Mouse (Mus musculus): Measurements from ENCODE around the gene Rpa3. TPM values are rescaled to one million over a fixed set of nuclear protein-coding genes. Genes with fewer than 3 reads are reported as not detected.

Rpa3 gene
- total and polyA plus RNA-seq, 2 experiments from 2014 or later = 20.8 to 22.3 TPM

DNA sequence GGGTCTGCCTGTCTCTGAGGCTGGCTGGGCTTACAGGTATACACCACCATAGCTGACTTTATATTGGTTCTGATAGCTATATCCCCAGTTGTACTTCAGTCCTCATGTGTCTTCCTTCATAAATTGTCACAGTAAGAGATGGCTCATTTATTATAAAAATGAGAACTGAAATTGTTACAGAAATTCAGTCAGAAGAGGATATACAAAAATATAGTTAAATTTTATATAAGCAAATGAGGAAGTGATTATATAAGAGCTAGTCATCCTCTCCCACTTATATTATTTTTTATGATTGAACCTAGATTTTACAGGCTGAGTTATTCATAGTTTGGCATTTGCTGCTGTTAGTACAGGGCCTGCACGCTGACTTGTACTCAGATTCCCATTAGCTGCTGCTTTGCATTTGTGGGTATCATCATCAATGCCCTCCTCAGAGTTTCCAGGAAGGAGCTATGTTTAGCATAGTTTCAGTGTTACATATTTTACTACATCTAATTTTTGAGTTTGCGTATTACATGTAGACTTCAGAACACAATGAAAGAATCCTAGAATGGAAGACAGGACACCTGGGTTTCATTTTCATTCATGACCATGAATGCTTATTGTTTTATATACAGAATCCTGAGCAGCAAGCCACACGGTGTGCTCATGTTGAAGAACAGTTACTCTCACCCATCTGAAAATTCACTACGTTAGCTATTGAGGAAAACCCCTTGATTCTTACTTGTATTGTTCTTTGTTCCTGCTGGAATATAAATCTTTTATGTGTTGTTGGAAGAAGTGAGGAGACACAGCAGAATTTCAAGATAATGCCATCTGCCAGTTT lies 30.0 kb upstream of the Rpa3 start:
- DNase-seq (ENCODE audit: low spot score) (no peak), ATAC-seq (ENCODE audit: low FRiP score) (no peak)
- H3K4me3 ChIP-seq (ENCODE audit: low read depth, low read length) = no peak overlapping the region
- no peaks in the 10 kb centered on the region for H3K36me3 ChIP-seq (ENCODE audit: insufficient read depth, low read length)
- H3K9ac ChIP-seq (replicated peaks; ENCODE audit: low read length, poor library complexity, severe bottlenecking) = no peak overlapping the region
- no peak for TF ChIP-seq CTCF (IDR thresholded peaks at IDR 0.05)
- WGBS = 71% methylated on average over 4 of the region's 4 CpGs
- no peaks in the 10 kb centered on the region for H3K9me3 ChIP-seq (ENCODE audit: low read length)
- H3K27ac ChIP-seq (ENCODE audit: low read depth, low read length) = no peak overlapping the region
- H3K4me1 ChIP-seq (ENCODE audit: insufficient read depth, low read length) = no peaks in the 10 kb centered on the region
- no peak overlapping the region for H3K4me2 ChIP-seq (ENCODE audit: low read depth, low read length, poor library complexity, severe bottlenecking)
- H3K27me3 ChIP-seq (ENCODE audit: insufficient read depth, low read length) = no peaks in the 10 kb centered on the region

GRCm38 (mm10) chr6:8286146-8286545 lies 27.2 kb upstream of the Rpa3 start:
- H3K27me3 ChIP-seq (ENCODE audit: insufficient read depth, low read length) = no peaks in the 10 kb centered on the region
- H3K4me3 ChIP-seq (ENCODE audit: low read depth, low read length) = no peak overlapping the region
- no peaks in the 10 kb centered on the region for H3K4me1 ChIP-seq (ENCODE audit: insufficient read depth, low read length)
- H3K9me3 ChIP-seq (ENCODE audit: low read length) = no peaks in the 10 kb centered on the region
- DNase-seq (ENCODE audit: low spot score) (no peak), ATAC-seq (ENCODE audit: low FRiP score) (no peak)
- no peak overlapping the region for H3K9ac ChIP-seq (replicated peaks; ENCODE audit: low read length, poor library complexity, severe bottlenecking)
- TF ChIP-seq CTCF (IDR thresholded peaks at IDR 0.05) = no peak
- H3K27ac ChIP-seq (ENCODE audit: low read depth, low read length) = no peak overlapping the region
- H3K36me3 ChIP-seq (ENCODE audit: insufficient read depth, low read length) = no peaks in the 10 kb centered on the region
- no peak overlapping the region for H3K4me2 ChIP-seq (ENCODE audit: low read depth, low read length, poor library complexity, severe bottlenecking)
- 96% methylated on average over 3 of the region's 3 CpGs for WGBS

GRCm38 (mm10) chr6:8285401-8285960 lies 26.5 kb upstream of the Rpa3 start:
- no peak overlapping the region for H3K4me3 ChIP-seq (ENCODE audit: low read depth, low read length)
- DNase-seq (ENCODE audit: low spot score) (peak; percentile 16), ATAC-seq (ENCODE audit: low FRiP score) (no peak)
- no peaks in the 10 kb centered on the region for H3K4me1 ChIP-seq (ENCODE audit: insufficient read depth, low read length)
- no peak for TF ChIP-seq CTCF (IDR thresholded peaks at IDR 0.05)
- H3K9ac ChIP-seq (replicated peaks; ENCODE audit: low read length, poor library complexity, severe bottlenecking) = no peak overlapping the region
- no peak overlapping the region for H3K27ac ChIP-seq (ENCODE audit: low read depth, low read length)
- H3K27me3 ChIP-seq (ENCODE audit: insufficient read depth, low read length) = no peaks in the 10 kb centered on the region
- H3K4me2 ChIP-seq (ENCODE audit: low read depth, low read length, poor library complexity, severe bottlenecking) = no peak overlapping the region
- WGBS = 72% methylated on average over 3 of the region's 3 CpGs
- H3K9me3 ChIP-seq (ENCODE audit: low read length) = no peaks in the 10 kb centered on the region
- no peaks in the 10 kb centered on the region for H3K36me3 ChIP-seq (ENCODE audit: insufficient read depth, low read length)

DNA sequence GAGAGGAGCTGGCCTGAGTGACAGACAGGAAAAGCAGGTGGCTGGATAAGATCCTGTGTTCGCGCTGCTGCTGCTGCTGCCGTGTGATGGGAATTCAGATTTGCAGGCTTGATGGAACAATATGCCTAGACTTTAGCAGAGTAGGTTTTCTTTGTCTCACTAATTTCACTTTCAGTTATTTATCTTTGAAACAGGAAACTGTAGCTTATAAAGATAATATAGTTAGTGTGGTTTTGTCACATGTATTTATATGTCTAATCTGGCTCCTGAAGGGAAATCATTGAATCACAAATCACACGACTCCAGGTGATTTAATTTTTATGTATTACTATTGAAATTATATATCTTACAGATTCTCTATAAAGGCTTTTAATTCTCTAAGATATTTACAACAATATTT lies 24.3 kb upstream of the Rpa3 start:
- TF ChIP-seq CTCF (IDR thresholded peaks at IDR 0.05) = no peak
- Histone ChIP-seq H3K4me1 (ENCODE audit: insufficient read depth, low read length) (no peaks in the 10 kb centered on the region), H3K27me3 (ENCODE audit: insufficient read depth, low read length) (no peaks in the 10 kb centered on the region), H3K4me2 (ENCODE audit: low read depth, low read length, poor library complexity, severe bottlenecking) (no peak overlapping the region), H3K36me3 (ENCODE audit: insufficient read depth, low read length) (no peaks in the 10 kb centered on the region), H3K27ac (ENCODE audit: low read depth, low read length) (no peak overlapping the region), H3K9me3 (ENCODE audit: low read length) (no peaks in the 10 kb centered on the region), H3K4me3 (ENCODE audit: low read depth, low read length) (no peak overlapping the region), H3K9ac (replicated peaks; ENCODE audit: low read length, poor library complexity, severe bottlenecking) (no peak overlapping the region)
- no peak for DNase-seq (ENCODE audit: low spot score)
- 68% methylated on average over 4 of the region's 4 CpGs for WGBS
- no peak for ATAC-seq (ENCODE audit: low FRiP score)

GRCm38 (mm10) chr6:8278426-8279002 lies 19.5 kb upstream of the Rpa3 start:
- H3K4me2 ChIP-seq (ENCODE audit: low read depth, low read length, poor library complexity, severe bottlenecking) = no peak overlapping the region
- no peak overlapping the region for H3K9ac ChIP-seq (replicated peaks; ENCODE audit: low read length, poor library complexity, severe bottlenecking)
- TF ChIP-seq CTCF (IDR thresholded peaks at IDR 0.05) = peak; percentile 53
- H3K4me3 ChIP-seq (ENCODE audit: low read depth, low read length) = no peak overlapping the region
- no peak for DNase-seq (ENCODE audit: low spot score)
- no peaks in the 10 kb centered on the region for H3K27me3 ChIP-seq (ENCODE audit: insufficient read depth, low read length)
- WGBS = 78% methylated on average over 5 of the region's 5 CpGs
- no peak overlapping the region for H3K27ac ChIP-seq (ENCODE audit: low read depth, low read length)
- no peak for ATAC-seq (ENCODE audit: low FRiP score)
- H3K36me3 ChIP-seq (ENCODE audit: insufficient read depth, low read length) = no peaks in the 10 kb centered on the region
- H3K4me1 ChIP-seq (ENCODE audit: insufficient read depth, low read length) = no peaks in the 10 kb centered on the region; the same call in 1 of the 2 replicates
- H3K9me3 ChIP-seq (ENCODE audit: low read length) = no peaks in the 10 kb centered on the region

DNA sequence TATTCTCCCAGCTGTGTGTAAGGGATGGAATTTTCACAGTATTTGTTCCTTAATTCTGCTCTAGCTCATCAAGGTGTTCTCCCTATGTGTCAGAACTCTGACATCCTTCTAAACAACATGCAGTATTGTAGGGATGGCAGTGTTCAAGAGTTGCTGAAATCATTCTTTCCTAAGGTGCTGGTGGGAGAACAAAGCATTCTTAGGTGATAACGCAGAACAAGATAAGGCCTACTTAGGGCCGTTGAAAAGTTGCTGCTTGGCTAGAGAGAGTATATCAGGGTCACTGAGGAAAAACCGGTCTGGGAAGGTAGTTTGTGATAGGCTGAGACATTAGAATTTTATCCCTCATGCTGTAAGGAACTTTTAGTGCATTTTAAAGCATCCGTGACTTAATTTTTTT lies 17.5 kb upstream of the Rpa3 start:
- Histone ChIP-seq H3K4me1 (ENCODE audit: insufficient read depth, low read length) (no peaks in the 10 kb centered on the region; the same call in 1 of the 2 replicates), H3K4me3 (ENCODE audit: low read depth, low read length) (no peak overlapping the region), H3K27me3 (ENCODE audit: insufficient read depth, low read length) (no peaks in the 10 kb centered on the region), H3K9me3 (ENCODE audit: low read length) (no peaks in the 10 kb centered on the region), H3K4me2 (ENCODE audit: low read depth, low read length, poor library complexity, severe bottlenecking) (no peak overlapping the region), H3K36me3 (ENCODE audit: insufficient read depth, low read length) (0 out of 2 replicates have a peak, but pooled peaks cover 2% of the 10 kb centered on the region), H3K27ac (ENCODE audit: low read depth, low read length) (no peak overlapping the region), H3K9ac (replicated peaks; ENCODE audit: low read length, poor library complexity, severe bottlenecking) (no peak overlapping the region)
- 90% methylated on average over 4 of the region's 4 CpGs for WGBS
- no peak for TF ChIP-seq CTCF (IDR thresholded peaks at IDR 0.05)
- ATAC-seq (ENCODE audit: low FRiP score) (no peak), DNase-seq (ENCODE audit: low spot score) (no peak)
